Mouse (Mus musculus): ENCODE data around the gene Cmtm1.

DNA sequence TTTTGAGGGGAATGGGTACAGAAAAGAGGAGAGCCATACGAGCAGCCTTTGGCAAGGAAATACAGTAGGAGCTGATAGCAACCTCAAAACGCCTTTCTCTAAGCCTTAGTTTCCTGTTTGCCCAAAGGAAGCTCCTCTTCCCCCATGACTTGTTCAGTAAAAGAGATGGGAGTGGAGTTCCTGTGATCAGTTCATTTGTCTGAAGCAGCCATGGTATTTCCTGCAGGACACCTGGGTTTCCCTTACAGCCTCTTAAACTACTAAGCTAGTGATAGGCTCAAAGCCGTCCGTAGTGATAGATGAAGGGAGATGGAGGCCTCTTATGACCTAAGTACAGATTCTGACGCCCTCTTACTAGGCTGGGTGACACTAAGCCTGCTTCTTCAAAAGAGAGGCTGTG, 32.5 kb upstream of the Cmtm1 start:
- TF ChIP-seq CTCF (IDR thresholded peaks at IDR 0.05; ENCODE audit: low read depth) (no peak), EP300 (IDR thresholded peaks at IDR 0.05; ENCODE audit: low read depth) (no peak)

All from liver, embryonic 14.5 days (tissue).